Mouse (Mus musculus): ENCODE results near the gene Cd37. TPM values are rescaled to one million over a fixed set of nuclear protein-coding genes. Genes with fewer than 3 reads are reported as not detected.
A peak's percentile ranks its signal among the peaks of the same experiment; 100 is the strongest.

The Cd37 gene
- total RNA-seq, 2 experiments from 2014 or later, result 2.1 to 3.6 TPM

- DNase-seq, result peak; percentile 50
Measured at GRCm38 (mm10) chr7:45234922-45235571, 3.9 kb downstream of the Cd37 start.

GRCm38 (mm10) chr7:45234333-45234841, 4.5 kb downstream of the Cd37 start:
- DNase-seq, result no peak

DNA sequence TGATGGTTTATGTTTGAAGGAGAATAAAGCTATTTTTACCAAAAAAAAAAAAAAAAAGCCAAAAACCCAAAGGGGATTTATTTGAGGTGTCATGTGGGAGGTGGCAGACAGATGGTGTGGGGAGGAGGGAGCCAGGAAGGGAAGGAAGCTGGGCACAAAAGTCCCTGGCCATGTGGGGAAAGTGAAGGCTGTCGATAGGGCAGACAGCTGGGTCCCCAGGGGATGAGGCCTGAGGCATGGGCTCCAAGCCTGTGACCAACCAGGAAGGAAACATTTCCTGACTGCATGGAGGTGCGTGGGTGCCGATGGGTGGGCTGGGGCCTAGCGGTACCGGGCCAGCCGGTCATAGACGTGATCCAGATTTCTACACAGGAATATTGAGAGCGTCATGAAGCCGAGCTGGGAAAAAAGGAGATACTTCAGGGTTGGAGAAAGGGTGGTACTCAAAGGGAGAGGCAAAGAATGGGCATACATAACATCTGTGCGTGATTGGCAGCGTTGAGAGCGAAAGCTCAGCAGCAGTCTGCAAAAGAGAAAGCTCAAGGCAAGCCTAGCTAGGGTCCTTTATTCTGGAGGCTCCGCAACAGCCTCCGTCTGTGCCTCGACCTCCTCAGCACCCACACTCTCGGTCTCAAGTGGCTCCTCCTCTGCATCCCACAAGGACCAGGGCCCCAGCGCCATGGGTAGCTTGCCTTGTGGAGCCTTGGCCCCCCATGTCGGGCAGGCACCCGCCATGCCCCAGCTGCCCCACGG, 5.2 kb downstream of the Cd37 start:
- DNase-seq, result peak; percentile 50

DNA sequence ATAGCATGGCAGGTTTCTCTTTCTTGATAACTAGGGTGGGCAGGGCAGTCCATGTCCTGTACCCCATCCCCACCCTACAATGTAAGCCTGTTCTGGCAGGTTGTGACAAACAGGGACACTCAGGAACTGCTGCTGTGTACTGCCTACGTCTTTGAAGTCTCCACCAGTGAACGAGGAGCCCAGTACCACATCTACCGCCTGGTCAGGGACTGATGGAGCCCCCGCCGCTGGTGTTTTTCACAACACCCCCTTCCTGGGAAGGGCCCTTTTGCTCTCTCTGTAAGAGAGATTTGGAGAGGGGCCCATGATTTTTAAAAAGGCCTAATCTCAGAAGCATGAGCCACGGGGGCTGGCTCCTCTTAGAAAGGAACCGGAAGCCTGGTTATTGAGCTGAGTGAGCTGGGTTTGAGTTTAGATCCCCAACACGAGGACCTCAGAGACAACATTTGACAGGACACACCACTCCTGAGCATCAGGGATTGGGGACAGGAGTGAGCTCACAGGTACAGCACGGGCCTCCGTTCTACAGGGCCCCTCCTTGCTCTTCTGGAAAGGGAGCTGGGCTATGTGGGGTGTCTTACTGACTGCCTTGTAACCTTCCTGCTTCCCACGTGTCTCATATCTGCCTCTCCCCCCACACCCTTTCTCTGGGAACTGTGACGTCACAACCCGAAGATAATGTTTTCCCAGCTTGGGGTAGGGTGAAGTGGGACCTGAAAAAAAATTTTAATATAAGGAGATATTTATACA, 6.0 kb downstream of the Cd37 start:
- DNase-seq, result no peak

DNA sequence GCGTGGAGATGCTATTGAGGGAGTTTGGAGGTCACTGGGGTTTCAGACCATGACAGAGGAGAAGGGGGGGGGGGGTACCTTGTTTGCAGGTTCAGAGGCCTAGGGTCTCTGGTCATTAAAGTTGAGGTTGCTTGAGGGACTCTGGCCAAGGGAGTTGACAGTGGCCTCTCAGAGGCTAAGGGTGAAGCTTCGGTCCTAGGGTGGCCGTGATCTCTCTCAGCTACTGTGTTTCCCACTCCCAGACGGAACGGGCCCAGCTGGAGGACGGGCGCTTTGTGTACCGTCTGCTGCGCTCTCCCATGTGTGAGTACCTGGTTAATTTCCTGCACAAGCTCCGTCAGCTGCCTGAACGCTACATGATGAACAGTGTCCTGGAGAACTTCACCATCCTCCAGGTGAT, 7.0 kb downstream of the Cd37 start:
- DNase-seq, result no peak

DNA sequence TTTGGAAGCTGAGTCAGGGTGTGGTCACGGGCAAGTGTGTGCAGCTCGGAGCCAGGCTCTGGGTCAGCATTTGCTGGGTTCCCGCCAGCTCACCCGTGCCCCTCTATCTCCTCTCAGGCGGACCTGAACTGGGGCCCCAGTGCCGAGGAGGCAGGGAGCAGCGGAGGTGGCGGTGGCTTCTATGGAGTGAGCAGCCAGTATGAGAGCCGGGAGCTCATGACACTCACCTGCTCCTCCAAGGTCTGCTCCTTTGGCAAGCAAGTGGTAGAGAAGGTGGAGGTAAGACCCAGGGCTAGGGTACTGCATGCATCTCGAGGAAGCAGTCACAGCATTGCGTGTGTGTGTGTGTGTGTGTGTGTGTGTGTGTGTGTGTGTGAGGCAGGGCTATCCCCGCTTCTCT, 7.7 kb downstream of the Cd37 start:
- DNase-seq, result no peak

- no peak for DNase-seq
Measured at GRCm38 (mm10) chr7:45229459-45230203, 9.3 kb downstream of the Cd37 start.

DNA sequence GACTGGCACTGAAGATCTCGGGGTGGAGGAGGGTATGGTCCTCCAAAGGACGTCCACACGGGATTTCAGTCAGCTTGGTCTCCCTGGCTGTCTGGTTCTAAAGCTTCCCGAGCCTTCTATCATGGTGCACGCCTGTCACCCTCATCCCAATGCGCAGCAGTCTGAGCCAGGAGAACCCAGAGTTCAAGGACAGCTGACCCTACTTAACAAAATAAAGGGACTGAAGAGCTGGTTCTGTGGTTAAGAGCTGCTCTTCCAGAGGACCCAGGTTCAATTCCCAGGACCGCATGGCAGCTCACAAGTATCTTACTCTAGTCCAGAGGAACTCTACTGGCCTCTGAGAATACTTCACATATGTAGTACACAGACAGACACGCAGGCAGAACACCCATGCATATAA, 9.9 kb downstream of the Cd37 start:
- no peak for DNase-seq

DNA sequence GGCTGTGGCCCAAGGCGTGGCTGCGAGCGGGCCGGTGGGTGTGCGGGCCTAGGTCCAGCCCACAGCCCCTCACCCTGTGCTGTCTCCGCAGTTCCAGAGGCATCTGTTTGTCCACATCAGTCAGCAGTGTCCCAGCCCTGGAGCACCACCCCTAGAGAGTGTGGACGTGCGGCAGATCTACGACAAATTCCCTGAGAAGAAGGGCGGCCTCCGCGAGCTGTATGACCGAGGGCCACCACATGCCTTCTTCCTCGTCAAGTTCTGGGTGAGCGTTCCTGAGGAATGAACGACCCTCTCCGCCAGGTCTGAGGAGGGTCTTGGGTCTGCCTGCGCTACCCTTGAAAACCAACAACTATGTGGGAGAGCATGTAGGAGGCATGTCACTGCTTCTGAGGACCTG, 10.4 kb downstream of the Cd37 start:
- DNase-seq, result no peak

- DNase-seq, result no peak
Measured at GRCm38 (mm10) chr7:45226421-45226820, 12.5 kb downstream of the Cd37 start.

- DNase-seq, result no peak
Measured at GRCm38 (mm10) chr7:45224826-45225225, 14.1 kb downstream of the Cd37 start.

GRCm38 (mm10) chr7:45221680-45222079, 17.2 kb downstream of the Cd37 start:
- DNase-seq, result no peak

DNA sequence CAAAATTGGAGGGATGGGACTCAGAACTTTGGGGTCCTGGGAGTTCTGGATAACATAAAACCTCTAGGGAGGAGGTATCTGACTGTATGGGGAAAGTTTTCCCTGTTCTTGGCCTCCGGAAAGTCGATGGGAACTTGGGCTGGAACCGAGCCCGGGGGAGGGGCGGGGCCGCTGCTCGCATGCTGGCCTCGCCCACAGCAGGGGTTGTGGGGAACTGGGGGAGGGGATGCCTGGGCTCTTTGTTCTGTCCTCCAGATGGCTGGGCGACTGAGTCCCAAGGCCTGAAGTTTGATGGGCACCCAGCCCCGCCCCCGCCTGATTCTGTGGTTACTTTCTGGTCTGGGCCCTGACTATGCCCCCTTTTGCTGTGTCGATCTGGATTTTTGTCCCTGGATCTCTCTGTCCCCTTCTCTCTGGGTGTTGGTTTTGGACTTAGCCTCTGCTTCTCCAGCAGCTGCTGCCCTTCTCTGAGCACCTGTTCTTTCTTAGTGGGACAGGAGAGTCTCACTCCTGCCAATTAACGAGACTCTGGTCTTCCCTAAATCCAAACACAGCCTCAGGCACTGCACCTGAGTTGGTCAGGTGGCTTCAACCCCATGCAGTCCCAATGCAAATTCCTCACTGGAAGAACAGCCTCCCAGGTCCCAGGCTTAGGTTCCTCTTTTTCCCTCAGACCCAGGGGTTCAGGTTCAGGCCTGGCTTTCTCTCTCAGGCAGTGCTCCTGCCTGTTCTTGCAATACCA, 22.3 kb downstream of the Cd37 start:
- DNase-seq, result peak; percentile 88

DNA sequence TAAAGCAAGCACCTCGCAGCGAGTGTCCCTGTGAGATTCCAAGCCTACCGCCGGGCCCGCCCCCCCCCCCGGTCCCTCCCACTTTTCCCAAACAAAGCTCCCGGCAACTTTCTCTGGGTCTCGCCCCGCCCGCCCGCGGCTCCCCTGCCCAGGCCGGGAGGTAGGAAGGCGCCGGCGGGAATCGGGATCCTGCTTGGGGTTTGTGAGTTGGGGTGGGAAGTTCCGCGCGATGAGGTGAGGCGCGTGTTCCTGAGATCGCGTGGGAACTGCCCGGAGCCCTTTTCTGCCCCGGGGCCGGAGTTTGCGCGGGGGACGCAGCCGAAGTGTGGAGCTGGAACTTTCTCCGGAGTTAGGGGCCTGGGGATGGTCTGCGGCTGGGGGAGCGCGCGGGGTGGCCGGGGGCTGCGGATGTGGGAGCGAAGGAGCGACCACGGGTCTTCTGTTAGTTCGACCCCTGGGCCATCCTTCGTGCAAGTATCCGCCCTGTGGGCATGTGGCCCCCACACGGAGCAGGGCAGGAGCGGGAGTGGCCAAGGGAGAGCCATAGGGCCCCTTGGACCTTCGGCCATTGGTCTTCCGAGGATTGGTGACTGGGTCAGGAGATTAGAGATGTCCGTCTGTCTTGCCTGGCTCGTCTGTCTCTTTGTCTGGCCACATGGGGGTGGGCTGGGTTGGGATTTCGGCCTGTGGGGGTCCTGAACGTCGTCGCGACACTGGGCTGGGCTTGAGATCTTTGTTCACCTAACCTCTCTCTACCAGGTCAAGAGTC, 23.1 kb downstream of the Cd37 start, which contains the start of gene Tead2:
TSS of gene Tead2 (plus strand) at position 81 of the 769 bp plus-strand sequence.
- DNase-seq, result peak; percentile 76

DNA sequence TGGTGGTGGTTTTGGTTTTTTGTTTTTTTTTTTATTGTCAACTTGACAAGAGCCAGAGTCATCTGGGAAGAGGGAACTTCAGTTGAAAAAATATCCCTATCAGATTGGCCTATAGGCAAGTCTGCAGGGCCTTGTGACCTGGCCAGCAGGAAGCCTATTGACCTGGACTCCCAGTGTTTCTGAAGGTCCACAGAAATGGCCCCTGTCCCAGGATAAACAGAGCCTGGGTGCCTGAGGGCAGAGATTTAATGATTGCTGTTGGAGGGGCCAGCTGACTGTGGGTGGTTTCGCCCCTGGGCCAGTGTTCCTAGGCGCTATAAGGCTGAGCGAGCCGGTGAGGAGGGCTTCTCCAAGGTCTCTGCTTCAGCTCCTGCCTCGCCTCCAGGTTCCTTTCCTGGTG, 25.2 kb downstream of the Cd37 start:
- no peak for DNase-seq

- no peak for DNase-seq
Measured at GRCm38 (mm10) chr7:45212356-45212755, 26.6 kb downstream of the Cd37 start.

GRCm38 (mm10) chr7:45211851-45212251, 27.1 kb downstream of the Cd37 start, which contains the start of gene Dkkl1:
Gene Dkkl1 (minus strand): TSS chr7:45212147.
- no peak for DNase-seq

- DNase-seq, result no peak
Measured at GRCm38 (mm10) chr7:45211070-45211469, 27.8 kb downstream of the Cd37 start.

GRCm38 (mm10) chr7:45208260-45208659, 30.7 kb downstream of the Cd37 start:
- DNase-seq, result no peak

GRCm38 (mm10) chr7:45204380-45205143, 34.4 kb downstream of the Cd37 start, which contains the start of gene Ccdc155:
Gene Ccdc155 (minus strand): TSS chr7:45204892.
- peak; percentile 91 for DNase-seq

Data from heart, postnatal 4 days (tissue).